Mouse (Mus musculus) lung, postnatal 36 days (tissue): ENCODE data around the gene Emb.
A peak's percentile ranks its signal among the peaks of the same experiment; 100 is the strongest.
"Not testable (repeated sequence)": the region's sequence is repeated elsewhere in the genome, so short reads cannot be mapped to it uniquely, and the experiment has no call there.

Experiments
- DNase-seq: peaks from one replicate; pipeline ENCODE4 v3.0.0; 2022; ENCODE audit warnings: mixed read lengths

Gene Emb

DNA sequence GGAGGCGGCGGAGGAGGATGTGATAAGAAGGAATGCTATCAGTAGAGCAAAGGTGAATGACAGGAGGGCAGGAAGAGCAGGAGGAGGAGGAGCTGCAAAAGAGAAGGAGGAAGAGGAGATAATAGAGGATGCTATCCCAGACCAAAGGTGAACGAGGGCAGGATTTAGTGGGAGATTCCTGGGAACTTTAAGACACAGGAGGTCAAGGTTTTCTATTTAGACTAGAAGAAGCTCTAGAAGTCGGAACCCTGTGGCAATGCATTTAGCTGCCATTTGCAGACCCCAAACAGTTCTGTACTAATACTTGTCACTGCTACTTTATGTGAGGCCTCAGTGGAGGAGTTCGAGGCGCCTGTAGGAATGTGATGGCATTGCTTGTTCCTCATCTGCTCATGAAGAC lies at the start of gene Emb:
Gene Emb, plus strand, starts transcription at position 301 of the 400 bp plus-strand sequence.
- DNase-seq, result no peak

DNA sequence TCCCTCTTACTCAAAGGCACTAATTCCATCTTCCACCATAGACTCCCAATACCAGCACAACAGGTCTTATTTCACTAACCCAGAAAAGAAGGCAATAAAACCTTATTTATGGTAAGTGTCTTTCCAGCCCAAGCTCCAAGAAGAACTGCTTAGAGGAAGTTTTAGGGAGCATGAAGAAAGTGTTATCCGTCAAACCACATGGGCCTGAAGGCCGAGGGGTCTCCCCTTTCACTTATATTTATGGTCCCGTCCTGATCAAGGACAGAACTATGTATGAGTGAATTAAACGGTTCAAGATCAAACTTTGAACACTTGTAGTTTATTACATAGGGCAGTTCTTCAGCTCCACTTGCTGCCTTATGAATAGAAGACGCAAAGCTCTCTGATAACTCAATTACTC lies 44.4 kb upstream of the Emb start:
- DNase-seq, result no peak

DNA sequence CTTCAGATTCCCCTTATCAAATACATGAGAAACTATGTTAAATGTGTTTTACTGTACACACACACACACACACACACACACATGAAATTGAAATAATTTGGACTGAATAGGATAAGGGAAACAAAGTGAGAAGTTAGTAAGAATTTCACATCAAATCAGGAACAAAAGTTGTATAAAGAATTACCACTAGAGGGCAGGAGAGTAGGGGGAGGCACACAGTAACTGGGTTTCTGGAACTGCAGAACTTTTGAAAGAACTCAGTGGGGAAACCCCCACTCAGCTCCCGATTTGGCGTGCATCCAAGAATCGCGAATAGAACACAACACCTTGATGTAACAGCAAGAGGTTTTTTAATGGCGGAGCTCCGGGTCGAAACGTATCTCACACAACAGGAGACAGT lies 43.3 kb upstream of the Emb start:
- DNase-seq, result no peak

DNA sequence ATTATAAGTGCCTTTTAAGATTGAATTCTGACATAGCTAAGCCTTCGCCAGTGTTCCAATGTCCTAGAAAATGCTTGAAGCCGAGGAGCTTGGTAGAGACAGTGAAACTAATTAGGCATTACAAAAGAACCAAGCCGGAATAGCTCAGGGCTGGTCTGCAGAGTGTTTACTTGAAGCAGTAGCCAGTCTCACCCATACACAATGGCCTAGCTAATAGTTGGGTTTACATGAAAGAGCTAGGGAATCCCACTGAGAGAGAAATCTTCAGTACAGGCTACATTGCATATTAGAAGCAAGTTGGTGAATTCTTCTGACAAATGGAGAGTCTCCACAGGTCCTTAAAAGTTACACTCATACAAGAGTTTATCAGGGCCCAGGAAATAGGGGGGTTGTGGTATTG lies 27.4 kb upstream of the Emb start:
- not testable (repeated sequence) for DNase-seq

DNA sequence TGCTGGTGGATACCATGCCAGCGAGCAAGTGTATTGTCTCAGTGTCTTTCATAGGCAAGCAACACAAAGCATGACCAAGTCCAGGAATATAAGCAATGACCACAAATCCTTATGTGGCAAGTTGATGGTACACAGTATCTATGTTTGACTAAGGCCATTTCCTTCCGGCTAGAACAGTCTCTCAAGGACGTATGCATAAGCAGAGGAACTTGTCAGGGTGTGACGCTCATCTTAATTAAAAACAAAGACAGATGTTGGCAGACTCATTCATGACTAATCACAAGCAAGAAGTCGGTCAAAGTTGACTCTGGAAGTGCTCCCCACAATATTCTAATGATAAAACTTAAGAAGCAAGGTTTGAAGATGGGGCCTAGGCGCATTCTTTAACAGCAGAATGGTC lies 25.0 kb upstream of the Emb start:
- DNase-seq, result no peak

DNA sequence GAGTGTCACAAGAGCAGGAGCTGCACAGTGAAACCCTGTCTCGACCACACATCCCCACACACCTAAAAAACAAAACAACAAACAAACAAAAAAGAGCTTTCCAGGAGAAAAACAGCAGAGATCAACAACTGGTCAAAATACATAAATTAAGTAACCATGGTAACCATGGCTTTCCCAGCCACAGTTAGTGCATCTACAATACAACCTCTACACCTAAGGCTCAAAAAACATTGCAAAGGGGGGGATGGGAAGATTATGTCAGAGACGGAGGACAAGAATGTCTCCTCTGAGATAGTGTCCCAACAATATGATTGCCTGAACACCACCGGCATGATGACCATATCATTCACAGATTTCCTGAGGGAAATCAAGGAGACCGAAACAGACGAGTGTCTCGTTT lies 23.0 kb upstream of the Emb start:
- no peak for DNase-seq

DNA sequence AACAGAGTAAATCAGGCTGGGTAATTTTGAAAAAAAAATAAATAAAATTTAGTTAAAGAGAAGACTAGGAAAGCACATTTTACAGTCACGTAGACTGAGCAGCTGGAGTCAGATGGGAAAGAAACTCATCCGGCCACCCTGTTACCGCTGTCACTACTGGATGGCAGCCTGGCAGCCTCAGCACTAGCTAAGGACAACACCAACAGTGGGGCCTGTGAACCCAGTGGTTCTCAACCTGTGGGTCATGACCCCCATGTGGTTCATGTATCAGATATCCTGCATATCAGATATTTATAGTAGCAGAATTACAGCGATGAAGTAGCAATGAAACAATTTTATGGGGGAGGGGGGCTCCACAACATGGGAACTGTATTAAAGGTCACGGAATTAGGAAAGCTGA lies 16.2 kb upstream of the Emb start:
- no peak for DNase-seq

DNA sequence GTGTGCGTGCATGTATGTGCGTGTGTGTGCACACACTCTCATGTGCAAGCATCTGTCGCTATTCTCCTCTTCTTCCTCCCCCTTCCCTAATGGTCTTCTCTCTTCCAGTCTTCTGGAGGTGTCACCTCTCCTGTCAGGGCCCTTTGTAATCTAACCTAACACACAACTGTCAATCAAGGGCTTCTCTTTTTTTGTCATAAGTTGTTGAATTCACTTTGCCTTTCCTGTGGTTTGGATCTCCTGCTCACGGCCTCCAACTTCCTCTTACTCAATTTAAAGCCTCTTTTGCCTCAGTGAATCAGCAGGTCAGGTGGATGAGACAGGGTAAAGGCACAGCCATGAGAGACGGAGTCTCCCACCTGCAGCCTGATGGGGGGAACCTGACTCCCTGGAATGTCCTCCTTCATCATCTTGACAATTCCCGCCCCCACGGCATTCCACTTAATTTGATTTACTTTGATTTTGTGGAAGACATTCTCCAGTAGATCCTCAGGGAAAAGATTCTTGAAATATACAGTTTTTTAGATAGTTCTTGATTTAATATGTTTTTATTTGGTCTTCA lies 14.8 kb upstream of the Emb start:
- no peak for DNase-seq

DNA sequence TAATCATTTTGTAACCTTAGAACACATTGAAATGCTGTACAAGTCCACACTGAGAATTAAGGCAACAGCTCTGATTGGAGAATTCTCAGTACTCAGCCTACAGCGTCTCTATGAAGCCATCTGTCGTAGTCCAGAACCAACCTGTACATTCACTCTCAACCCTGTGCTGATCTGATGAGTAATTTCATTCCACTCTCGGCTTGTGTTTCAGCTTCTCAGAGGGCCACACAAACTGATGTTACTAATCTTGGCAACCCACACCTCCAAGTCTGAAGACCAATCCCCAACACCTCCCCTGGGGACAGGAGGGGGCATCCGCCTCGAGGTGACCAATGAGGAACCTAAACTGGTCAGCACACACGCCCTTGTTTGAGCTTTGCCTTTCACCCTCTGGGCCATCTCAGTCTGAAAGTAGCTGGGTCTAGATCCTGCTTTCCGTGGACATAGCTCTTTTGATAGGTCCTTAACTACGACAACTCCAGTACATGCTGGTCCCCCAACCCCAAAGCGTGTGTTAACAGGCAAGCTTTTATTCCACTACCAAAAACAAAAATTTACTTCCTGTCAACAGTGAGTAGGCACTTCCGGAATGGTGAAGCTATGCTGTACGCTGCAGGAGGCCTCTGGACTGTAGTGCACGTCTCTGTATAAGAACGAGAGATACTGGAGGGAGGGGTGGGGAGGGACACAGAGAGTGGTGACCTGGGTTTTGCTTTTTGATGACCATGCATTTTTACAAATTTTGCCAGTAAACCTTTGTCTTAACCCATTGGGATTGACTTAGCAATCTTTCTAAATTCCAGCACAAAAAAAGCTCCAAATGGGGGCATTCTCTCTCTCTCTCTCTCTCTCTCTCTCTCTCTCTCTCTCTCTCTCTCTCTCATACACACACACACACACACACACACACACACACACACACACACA lies 12.5 kb upstream of the Emb start:
- DNase-seq, result no peak

DNA sequence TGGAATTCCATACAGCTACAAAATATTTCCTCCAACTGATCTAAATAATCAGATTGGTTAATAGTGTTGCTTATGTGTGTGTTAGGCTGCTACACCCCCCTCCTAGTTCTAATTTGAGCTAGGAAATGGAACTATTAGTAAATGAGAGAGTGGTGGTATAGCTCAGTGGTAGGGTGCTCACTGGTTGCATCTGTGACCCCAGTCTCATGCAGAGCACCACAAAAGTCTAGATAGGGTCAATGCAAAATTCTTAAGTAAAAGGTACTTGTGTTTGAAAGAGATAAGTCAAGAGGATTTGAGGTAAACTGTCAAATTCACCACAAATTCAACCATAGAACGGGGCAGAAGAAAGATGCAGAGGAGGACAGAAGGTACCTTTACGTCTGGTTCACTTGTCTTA lies 10.7 kb upstream of the Emb start:
- no peak for DNase-seq

DNA sequence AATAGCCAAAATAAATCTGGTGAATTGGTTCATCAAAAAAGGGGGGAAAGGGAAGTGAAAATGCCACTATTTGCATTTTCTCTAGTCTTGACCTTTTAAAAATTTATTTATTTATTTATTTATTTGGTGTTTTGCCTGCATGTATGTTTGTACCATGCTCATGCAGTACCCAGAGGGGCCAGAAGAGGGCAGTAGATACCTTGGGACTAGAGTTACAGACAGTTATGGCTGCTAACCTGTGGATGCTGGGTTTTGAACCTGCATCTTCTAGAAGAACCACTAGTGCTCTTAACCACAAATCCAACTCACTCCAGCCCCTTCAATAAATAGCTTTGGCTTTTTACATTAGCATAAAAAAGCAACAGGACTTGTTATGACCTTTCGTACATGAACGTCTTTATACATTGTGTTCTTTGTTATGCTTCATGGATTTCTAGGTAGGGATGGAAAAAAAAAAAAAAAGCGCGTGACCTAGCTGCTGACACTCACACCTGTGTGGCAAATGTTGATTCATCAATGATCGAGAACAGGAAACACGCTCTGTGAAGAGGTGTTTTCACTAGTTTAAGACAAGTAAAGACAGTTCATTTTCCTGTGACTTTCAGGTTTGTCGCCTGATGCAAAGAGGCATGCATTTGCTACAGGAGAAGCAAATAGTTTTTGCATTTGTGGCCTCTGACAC lies 9.8 kb upstream of the Emb start:
- DNase-seq, result peak; percentile 93

DNA sequence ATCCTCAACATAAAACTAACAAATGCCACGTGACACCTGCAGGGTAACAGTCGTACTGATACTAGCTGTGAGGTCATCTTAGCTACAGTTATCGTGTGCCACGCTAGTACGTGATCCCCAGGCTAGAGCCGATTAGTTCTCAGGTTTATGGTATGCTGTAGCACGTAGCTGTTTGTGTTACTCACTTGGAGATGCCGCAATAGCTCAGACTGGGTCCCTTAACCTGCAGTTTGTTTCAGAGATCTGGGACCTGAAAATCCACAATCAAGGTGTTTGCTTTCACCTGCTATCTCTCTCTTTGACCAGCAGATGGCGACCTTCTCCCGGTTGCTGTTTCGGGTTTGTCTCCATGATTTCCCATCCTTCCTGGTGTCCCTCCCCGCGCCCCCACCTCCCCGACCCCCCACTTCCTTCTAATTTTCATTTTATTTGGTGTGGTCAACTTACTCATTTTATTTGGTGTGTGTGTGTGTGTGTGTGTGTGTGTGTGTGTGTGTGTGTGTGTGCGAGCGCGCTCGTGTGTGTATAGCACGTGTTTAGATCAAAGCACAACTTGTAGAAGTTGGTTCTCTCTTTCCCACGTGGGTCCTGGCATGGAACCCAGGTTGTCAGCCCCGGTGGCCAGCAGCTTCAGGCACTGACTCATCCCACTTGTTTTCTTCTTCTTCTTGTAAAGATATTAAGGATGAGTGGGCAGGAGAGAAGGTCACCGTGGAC lies 5.4 kb upstream of the Emb start:
- DNase-seq, result no peak

DNA sequence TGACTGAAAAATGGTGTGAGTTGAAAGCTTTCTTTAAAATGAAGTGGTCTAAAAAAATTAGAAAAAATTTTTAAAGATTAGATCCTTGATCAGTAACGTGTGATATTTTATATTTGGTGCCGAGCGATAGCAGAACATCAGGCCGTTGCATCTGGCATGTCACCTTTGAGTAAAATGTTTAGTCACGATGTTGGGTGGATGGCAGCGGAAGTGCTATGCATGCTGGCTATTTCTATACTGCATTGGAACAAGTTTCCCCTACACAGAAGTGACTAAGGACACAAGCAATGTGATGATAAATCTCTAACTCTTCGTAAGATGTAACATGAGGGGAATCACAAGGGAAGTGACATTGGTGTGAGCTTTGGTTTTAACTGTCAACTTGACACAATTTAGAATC lies 3.7 kb upstream of the Emb start:
- no peak for DNase-seq

DNA sequence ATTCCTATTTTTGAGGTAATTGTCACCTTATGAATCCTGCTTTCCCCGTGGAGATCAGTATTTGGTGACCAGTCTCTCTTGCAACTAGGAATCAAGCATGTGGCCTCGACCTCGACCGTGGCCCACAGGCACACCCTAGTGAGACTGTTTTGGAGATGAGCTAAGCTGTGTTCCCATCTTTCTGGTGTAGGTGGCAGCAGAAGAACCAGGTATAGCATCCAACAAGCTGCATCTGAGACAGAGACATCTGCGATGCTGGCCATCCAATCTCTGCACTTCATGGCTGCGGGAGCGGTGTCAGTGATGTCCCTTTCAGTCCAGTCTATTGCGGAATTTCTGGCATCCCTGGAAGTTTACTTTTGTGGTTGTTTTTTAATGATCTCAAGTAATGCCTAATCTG lies 2.3 kb upstream of the Emb start:
- no peak for DNase-seq

DNA sequence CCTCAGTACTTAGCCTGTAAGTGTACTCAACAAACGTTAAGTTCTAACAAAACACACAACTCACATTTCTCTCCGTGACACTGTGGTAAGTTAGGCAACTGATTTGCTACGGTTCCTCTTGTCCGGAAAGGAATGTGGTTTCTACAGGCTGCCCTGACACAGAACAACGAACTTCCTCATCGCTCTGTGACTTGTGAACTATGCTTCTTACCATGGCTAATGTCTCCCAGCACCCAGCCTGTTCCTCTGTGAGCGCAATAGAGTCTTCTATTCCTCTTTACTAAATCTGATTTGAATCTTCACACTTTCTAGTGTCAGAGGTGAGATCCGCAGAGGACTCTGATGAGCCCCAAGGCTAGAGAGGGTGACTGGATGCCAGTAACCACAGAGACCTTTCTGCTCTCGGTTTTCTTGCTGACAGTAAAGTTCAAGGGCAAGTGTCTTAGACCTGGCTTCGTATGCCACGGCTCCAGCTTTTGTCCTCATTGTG lies 3.1 kb downstream of the Emb start:
- peak; percentile 71 for DNase-seq

DNA sequence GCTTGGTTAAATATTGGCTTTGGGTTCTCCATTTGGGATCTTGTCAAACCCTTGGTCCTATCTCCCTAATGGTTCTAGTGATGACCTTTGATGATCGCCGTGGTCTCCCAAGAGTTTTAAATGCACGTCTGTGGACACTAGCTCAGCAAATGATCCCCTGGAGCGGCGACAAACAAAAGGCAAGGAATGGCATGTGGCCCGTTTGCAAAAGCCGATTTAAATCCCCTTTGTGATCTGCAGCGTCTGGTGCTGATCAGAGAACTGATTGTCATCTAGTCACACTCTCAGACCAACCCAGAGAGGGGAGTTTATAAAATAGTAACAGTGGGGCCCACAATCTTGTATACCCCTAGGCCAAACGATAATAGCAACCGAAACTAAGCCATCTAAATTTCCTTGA lies 7.1 kb downstream of the Emb start:
- DNase-seq, result no peak

DNA sequence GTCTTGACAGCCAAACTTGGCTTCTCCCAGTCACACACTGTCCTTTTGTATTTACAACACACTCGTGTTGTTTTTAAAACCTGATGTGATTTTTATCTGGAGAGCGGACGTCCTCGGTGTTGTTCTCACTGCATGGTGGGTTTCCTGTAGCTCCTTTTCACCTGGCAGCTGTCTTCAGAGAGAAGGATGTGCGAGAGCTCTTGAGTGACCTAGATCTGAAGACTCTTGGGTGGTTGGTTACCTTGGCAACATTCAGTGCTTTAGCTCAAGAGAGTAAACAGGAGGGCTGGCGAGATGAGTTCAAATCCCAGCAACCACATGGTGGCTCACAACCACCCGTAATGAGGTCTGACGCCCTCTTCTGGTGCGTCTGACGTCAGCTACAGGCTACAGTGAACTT lies 7.8 kb downstream of the Emb start:
- DNase-seq, result peak; percentile 62

DNA sequence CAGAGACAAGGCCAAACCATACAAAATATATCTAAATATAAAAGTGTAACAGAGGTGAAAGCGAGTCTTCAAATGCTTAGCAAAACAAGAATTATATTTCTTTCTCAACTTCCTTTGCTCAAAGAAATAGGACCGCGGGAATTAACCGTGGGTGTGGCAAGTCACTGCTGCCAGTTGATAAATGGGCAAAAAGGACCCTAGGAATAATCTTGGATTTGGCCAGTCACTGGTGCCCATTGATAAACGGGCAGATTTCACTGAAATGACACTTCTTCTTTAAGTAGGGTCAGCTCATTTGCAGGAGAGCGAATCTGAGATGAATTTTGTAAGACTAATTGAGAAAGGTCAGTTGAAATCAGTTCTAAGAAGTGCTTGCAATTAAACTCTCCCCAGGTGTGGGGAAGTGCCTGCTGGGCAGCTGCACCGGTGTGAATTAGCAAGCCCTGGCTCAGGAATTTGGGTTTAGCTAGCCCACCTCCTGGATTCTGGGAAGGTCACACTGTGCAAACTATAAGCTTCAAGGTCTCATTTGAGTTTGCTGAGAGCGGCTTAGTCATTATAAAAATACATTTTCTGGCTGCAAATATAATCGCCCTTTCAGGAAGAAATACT lies 8.5 kb downstream of the Emb start:
- DNase-seq, result no peak

DNA sequence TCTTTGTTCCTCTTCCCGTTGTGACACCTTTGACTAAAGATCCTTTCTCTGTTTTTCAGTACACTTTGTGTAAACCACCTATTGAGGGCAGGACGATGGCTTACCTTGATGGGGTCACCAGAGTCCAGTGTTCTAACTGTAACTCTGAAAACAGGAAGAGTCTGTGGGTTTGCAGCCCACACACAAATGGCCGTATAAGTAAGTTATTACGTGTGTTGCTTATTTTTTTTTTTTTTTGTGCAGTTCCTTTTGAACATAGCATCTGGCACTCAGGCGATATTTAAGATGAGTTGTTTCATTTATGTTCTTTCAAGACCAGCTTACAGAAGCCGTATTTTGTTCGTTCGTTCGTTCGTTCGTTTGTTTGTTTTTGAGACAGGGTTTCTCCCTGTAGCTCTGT lies 9.3 kb downstream of the Emb start:
- no peak for DNase-seq

DNA sequence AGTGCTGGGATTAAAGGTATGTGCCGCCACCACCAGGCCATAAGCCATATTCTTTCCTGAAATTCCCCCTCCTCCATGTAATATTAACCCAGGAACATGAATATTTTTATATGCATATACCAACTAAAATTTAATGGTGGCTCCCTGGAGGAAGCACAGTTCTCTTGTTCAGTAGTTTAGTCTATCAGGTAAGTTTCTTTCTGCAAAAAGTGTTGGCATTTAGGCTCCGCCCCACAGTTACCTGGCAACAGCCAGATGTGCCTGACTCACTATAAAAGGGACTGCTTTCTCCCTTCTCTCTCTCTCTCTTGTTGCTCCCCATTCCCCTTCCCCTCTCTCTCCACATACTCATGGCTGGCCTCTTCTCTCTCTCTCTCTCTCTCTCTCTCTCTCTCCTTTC lies 9.8 kb downstream of the Emb start:
- no peak for DNase-seq

DNA sequence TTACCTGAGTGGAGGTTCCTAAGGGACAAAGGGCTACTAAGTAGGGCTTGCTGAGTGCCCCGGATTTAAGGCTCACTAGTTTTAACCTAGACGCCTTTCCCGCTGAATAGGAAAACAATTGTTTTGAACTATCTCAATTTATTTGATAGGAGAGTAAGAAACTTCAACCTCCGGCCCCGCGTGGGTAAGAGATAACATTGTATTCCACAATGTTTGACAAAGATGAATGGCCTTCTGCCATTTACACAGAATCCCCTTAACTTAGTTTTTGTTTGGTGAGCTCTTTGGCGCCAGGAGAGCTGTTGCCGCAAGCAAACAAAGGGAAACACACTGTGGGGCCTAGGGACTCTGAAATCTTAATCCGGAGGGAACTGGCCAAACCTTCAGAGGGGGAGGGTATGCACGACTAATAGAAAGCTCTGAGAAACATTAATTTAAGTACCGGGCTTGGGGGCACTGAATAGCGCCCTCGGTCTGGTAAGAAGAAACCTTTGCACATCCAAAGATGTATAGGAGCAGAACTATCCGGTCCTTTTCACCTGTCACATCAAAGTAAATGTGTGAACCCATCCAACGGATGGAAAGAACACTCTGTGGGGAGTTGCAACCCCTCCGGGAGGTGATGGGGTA lies 11.7 kb downstream of the Emb start:
- no peak for DNase-seq
